Mouse (Mus musculus): ENCODE results near the gene Gcsam.

DNA sequence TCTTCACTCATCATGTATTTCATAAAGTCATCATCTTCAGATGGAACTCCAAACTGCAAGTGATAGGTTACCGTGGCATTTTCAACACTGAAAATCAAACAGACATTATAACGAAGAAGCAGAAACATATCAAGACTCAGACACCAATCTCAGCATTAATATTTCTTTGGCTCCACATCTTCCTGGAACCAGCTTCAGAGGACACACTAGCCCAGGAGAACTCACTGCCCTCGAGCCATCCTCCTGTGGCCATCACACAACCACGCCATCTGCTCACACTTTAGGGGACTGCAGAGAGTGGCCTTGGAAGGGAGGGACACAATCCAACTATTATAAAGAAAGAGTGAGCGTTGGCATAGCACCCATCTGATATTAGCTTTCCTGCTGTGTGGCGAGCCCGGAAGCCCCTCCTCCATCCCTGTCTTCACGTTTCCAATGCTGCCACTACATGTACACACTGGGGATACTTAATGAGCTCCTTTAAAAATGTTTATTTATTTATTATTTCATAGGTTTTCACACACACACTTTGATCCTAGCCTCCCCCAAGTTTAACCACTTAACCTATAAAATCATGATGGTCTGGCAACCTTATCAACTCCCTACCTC is 19.4 kb downstream of the Gcsam start:
- TF ChIP-seq CTCF (IDR thresholded peaks at IDR 0.05; ENCODE audit: low read depth, low read length) (no peak), TAL1 (conservative IDR thresholded peaks at IDR 0.05; ENCODE audit: low read depth, low read length) (no peak), GATA1 (IDR thresholded peaks at IDR 0.05; ENCODE audit: borderline replicate concordance, low read length) (no peak), POLR2AphosphoS5 (IDR thresholded peaks at IDR 0.05; ENCODE audit: insufficient replicate concordance, low read depth, low read length) (no peak), GATA2 (IDR thresholded peaks at IDR 0.05; ENCODE audit: borderline replicate concordance, low read depth, low read length) (no peak)
